Mouse (Mus musculus) liver, postnatal 0 days (tissue): ENCODE data around the gene Ppp1r15a. TPM values are rescaled to one million over a fixed set of nuclear protein-coding genes. Genes with fewer than 3 reads are reported as not detected.

Experiments used
- ATAC-seq: fragments of 200-750 bp; cut with Nextera tagmentation; 2 replicates; pipeline ENCODE4 v1.8.0; 2017; ENCODE audit warnings: mild to moderate bottlenecking, moderate library complexity
- DNase-seq: peaks from one replicate; pipeline ENCODE4 v3.0.0-alpha.2; 2016
- H3K27ac ChIP-seq: fragments of 300-500 bp; sonication (generic); 2 replicates; pipeline ENCODE4 v1.5.1; 2014; ENCODE audit warnings: antibody characterized with exemption, moderate library complexity, mild to moderate bottlenecking, low read depth
- H3K27me3 ChIP-seq: fragments of 300-500 bp; sonication (generic); 2 replicates; pipeline ENCODE4 v1.6.1; 2014; ENCODE audit warnings: low read length, control low read depth, mixed read lengths; ENCODE audit not compliant: insufficient read depth
- H3K36me3 ChIP-seq: fragments of 300-500 bp; sonication (generic); replicated peaks from 2 replicates; pipeline ENCODE4 v1.6.1; 2014; ENCODE audit warnings: mild to moderate bottlenecking, control low read depth, low read length, moderate library complexity, mixed read lengths; ENCODE audit not compliant: insufficient read depth
- H3K4me1 ChIP-seq: fragments of 300-500 bp; sonication (generic); 2 replicates; pipeline ENCODE4 v1.6.1; 2014; ENCODE audit warnings: antibody characterized with exemption, mild to moderate bottlenecking, control low read depth; ENCODE audit not compliant: insufficient read depth
- H3K4me2 ChIP-seq: fragments of 300-500 bp; sonication (generic); 2 replicates; pipeline ENCODE4 v1.6.1; 2014; ENCODE audit warnings: low read depth, mild to moderate bottlenecking, low read length, moderate library complexity, mixed read lengths
- H3K4me3 ChIP-seq: fragments of 300-500 bp; sonication (generic); 2 replicates; pipeline ENCODE4 v1.5.1; 2014; ENCODE audit warnings: low read depth, low read length
- H3K9ac ChIP-seq: fragments of 300-500 bp; sonication (generic); replicated peaks from 2 replicates; pipeline ENCODE4 v1.6.1; 2014; ENCODE audit warnings: mild to moderate bottlenecking, moderate library complexity
- H3K9me3 ChIP-seq: fragments of 300-500 bp; sonication (generic); 2 replicates; pipeline ENCODE4 v1.6.1; 2016; ENCODE audit warnings: mild to moderate bottlenecking, control low read depth, low read length, mixed read lengths
- CTCF ChIP-seq: sonication (generic); IDR thresholded peaks from 2 replicates; pipeline ENCODE4 v1.5.1; 2016; ENCODE audit warnings: antibody characterized with exemption, low read depth
- EP300 ChIP-seq: IDR thresholded peaks from 2 replicates; pipeline ENCODE4 v1.6.1; 2016; ENCODE audit warnings: antibody characterized with exemption, low read depth, mild to moderate bottlenecking
- WGBS: fragments of 180-500 bp; shearing (Covaris S2); extraction: QIAGEN DNeasy Blood & Tissue Kit; methylation state at CpG from one replicate; pipeline ENCODE4 v1.1.7; 2014; ENCODE audit not compliant: insufficient replicate concordance; 5-methylcytosine and 5-hydroxymethylcytosine counted together
- polyA plus RNA-seq: library from polyadenylated mRNA; unstranded; fragments of >200 nt; fragmentation: Nextera tagmentation; extraction: Ambion mirVana; gene quantifications from 2 replicates; pipeline ENCODE4 v1.2.1, GENCODE M21; 2015

The Ppp1r15a gene
- polyA plus RNA-seq, 1 experiment from 2014 or later = 113 TPM

GRCm38 (mm10) chr7:45568601-45569473 lies 42.8 kb upstream of the Ppp1r15a start:
- H3K9me3 ChIP-seq = no peaks in the 10 kb centered on the region

GRCm38 (mm10) chr7:45567780-45568516 lies 41.9 kb upstream of the Ppp1r15a start:
- DNase-seq (peak; percentile 96), ATAC-seq (peak; percentile 95)
- under 1% methylated on average over 24 of the region's 24 CpGs for WGBS
- Histone ChIP-seq H3K4me2 (peak overlapping the region; percentile 81), H3K4me1 (peaks cover 53% of the 10 kb centered on the region), H3K4me3 (peak overlapping the region; percentile 46), H3K36me3 (no peaks in the 10 kb centered on the region), H3K9ac (peak overlapping the region; percentile 66), H3K9me3 (no peaks in the 10 kb centered on the region), H3K27ac (peak overlapping the region; percentile 95), H3K27me3 (no peaks in the 10 kb centered on the region)
- TF ChIP-seq EP300 = peak; percentile 90
- TF ChIP-seq CTCF = no peak; the same call in 1 of the 2 replicates

More at GRCm38 (mm10) chr7:45568601-45569473, 42.8 kb upstream of the Ppp1r15a start:
- no peaks in the 10 kb centered on the region for H3K27me3 ChIP-seq
- peaks cover 54% of the 10 kb centered on the region for H3K4me1 ChIP-seq
- TF ChIP-seq CTCF (no peak), EP300 (no peak)
- ATAC-seq (peak; percentile 9), DNase-seq (peak; percentile 11)
- WGBS = 51% methylated on average over 10 of the region's 10 CpGs
- H3K4me2 ChIP-seq = peak overlapping the region; percentile 81
- H3K9ac ChIP-seq = peak overlapping the region; percentile 41
- peak overlapping the region; percentile 46 for H3K4me3 ChIP-seq
- H3K27ac ChIP-seq = peak overlapping the region; percentile 95
- H3K36me3 ChIP-seq = no peaks in the 10 kb centered on the region; the same call in 1 of the 2 replicates

- DNase-seq = no peak
- no peak for ATAC-seq
- H3K9me3 ChIP-seq = no peaks in the 10 kb centered on the region
- peaks cover 46% of the 10 kb centered on the region for H3K4me1 ChIP-seq
- peak overlapping the region; percentile 66; the same call in 1 of the 2 replicates for H3K9ac ChIP-seq
- 66% methylated on average over 8 of the region's 8 CpGs for WGBS
- H3K27me3 ChIP-seq = no peaks in the 10 kb centered on the region
- H3K4me3 ChIP-seq = no peak overlapping the region
- peak overlapping the region; percentile 95 for H3K27ac ChIP-seq
- no peaks in the 10 kb centered on the region for H3K36me3 ChIP-seq
- TF ChIP-seq CTCF = no peak
- no peak for TF ChIP-seq EP300
- peak overlapping the region; percentile 81 for H3K4me2 ChIP-seq
These were observed 41.2 kb upstream of the Ppp1r15a start for GRCm38 (mm10) chr7:45567112-45567779.

DNA sequence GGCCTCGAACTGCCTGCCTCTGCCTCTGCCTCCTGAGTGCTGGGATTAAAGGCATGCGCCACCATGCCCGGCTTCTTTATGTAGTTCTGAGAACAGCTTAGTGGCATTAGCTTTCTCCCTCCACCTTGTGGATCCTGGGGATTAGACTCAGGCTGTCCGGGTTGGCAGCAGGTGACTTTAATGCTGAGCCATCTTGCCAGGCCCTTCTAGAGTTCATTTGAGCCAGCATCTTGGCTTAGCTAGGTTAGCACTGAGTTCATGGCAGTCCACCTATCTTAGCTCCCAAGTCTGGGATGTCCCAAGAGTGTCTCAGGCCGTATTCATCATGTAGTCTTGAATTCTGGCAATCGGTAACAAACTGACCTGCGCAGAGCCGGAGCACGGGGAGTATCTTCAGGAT lies 39.4 kb upstream of the Ppp1r15a start:
- H3K36me3 ChIP-seq = no peaks in the 10 kb centered on the region
- H3K4me1 ChIP-seq = peaks cover 31% of the 10 kb centered on the region
- H3K4me3 ChIP-seq = no peak overlapping the region
- H3K9me3 ChIP-seq = no peaks in the 10 kb centered on the region
- H3K4me2 ChIP-seq = no peak overlapping the region
- 86% methylated on average over 9 of the region's 9 CpGs for WGBS
- H3K27ac ChIP-seq = no peak overlapping the region
- DNase-seq (no peak), ATAC-seq (no peak)
- H3K27me3 ChIP-seq = no peaks in the 10 kb centered on the region
- H3K9ac ChIP-seq = no peak overlapping the region
- TF ChIP-seq EP300 (no peak), CTCF (no peak)

- ATAC-seq (no peak), DNase-seq (no peak)
- Histone ChIP-seq H3K4me3 (no peak overlapping the region), H3K9me3 (no peaks in the 10 kb centered on the region), H3K27ac (no peak overlapping the region), H3K4me1 (peaks cover 28% of the 10 kb centered on the region), H3K27me3 (no peaks in the 10 kb centered on the region), H3K36me3 (no peaks in the 10 kb centered on the region), H3K4me2 (no peak overlapping the region), H3K9ac (no peak overlapping the region)
- no peak for TF ChIP-seq EP300
- no peak for TF ChIP-seq CTCF
- WGBS = 68% methylated on average over 2 of the region's 2 CpGs
These were observed 38.7 kb upstream of the Ppp1r15a start for GRCm38 (mm10) chr7:45564811-45565210.
